ENCODE assay signal across 18 mouse cellular contexts in genomic region chr15:10250784-10251183, GRCm38 (mm10).
A peak's percentile ranks its signal among the peaks of the same experiment; 100 is the strongest.
DNase-seq lines count a peak whose midpoint lies in the region; ATAC-seq and TF ChIP-seq lines count a peak whose summit lies in the region.
"Had no signal": no experiment of that assay in that cellular context is flagged by ENCODE, and none has a peak within 500 bp of the region (broad histone marks: within the 10 kb centered on the region; RNA-seq: fewer than 3 reads in every experiment).

No protein-coding gene starts in this region.

- no peaks in the 10 kb centered on the region for H3K27me3 ChIP-seq in kidney, postnatal 0 days (ENCODE audit: insufficient read depth, low read length)
- H3K27me3 ChIP-seq in lung, embryonic 16.5 days (ENCODE audit: control insufficient read depth, insufficient read depth, low read depth, low read length) = no peaks in the 10 kb centered on the region
- H3K27me3 ChIP-seq: embryonic facial prominence, embryonic 13.5 days; forebrain, embryonic 12.5 days; heart, embryonic 12.5 days had no signal

- no peak for TF ChIP-seq CTCF in kidney, postnatal 0 days (IDR thresholded peaks at IDR 0.05; ENCODE audit: low read depth)

- DNase-seq in kidney, postnatal 0 days (ENCODE audit: low spot score) = peak; percentile 65
- no peak for DNase-seq in kidney, adult 9 months
- no peak for DNase-seq in lung, adult 18-20 months
- peak; percentile 6 for DNase-seq in forelimb bud, embryonic 11.5 days (ENCODE audit: low read depth, low spot score)
- DNase-seq in frontal cortex, adult 2 months (ENCODE audit: extremely low spot score in 1 of 2, low spot score in 1 of 2) = no peak
- no peak for DNase-seq in testis, postnatal 10 days (ENCODE audit: low spot score)
- DNase-seq: adrenal gland, postnatal 14 days; cerebellum, adult 18-20 months; cerebellum, adult 9-11 months; cerebellum, postnatal 36 days; gastrocnemius, adult 2 months; gastrocnemius, postnatal 25 days; heart, postnatal 36 days had no signal

- no peak overlapping the region for H3K9ac ChIP-seq in kidney, postnatal 0 days (ENCODE audit: low read depth, low read length)
- no peak overlapping the region for H3K9ac ChIP-seq in lung, embryonic 16.5 days (ENCODE audit: low read length)
- H3K9ac ChIP-seq: embryonic facial prominence, embryonic 13.5 days; forebrain, embryonic 12.5 days; heart, embryonic 12.5 days had no signal

- H3K4me3 ChIP-seq in kidney, postnatal 0 days (replicated peaks; ENCODE audit: low read depth, low read length) = no peak overlapping the region
- H3K4me3 ChIP-seq in lung, embryonic 16.5 days (ENCODE audit: low read length) = no peak overlapping the region
- H3K4me3 ChIP-seq: embryonic facial prominence, embryonic 13.5 days; forebrain, embryonic 12.5 days; gastrocnemius, adult 2 months; heart, embryonic 12.5 days had no signal

- H3K36me3 ChIP-seq in kidney, postnatal 0 days (ENCODE audit: insufficient read depth, low read length) = no peaks in the 10 kb centered on the region
- no peaks in the 10 kb centered on the region for H3K36me3 ChIP-seq in lung, embryonic 16.5 days (ENCODE audit: control insufficient read depth, insufficient read depth, low read length)
- H3K36me3 ChIP-seq: embryonic facial prominence, embryonic 13.5 days; forebrain, embryonic 12.5 days; heart, embryonic 12.5 days had no signal

- no peak overlapping the region for H3K4me2 ChIP-seq in kidney, postnatal 0 days (ENCODE audit: low read length)
- H3K4me2 ChIP-seq in lung, embryonic 16.5 days (ENCODE audit: low read depth, low read length) = no peak overlapping the region
- H3K4me2 ChIP-seq: embryonic facial prominence, embryonic 13.5 days; forebrain, embryonic 12.5 days; heart, embryonic 12.5 days had no signal

- ATAC-seq in kidney, postnatal 0 days (replicated peaks; ENCODE audit: low FRiP score, low read depth) = no peak
- peak; percentile 97 for ATAC-seq in lung, embryonic 16.5 days (ENCODE audit: low read depth)
- ATAC-seq: forebrain, embryonic 16.5 days had no signal

- H3K9me3 ChIP-seq in kidney, postnatal 0 days (replicated peaks; ENCODE audit: low read length) = no peaks in the 10 kb centered on the region
- H3K9me3 ChIP-seq in lung, embryonic 16.5 days (ENCODE audit: control insufficient read depth, low read length) = no peaks in the 10 kb centered on the region
- H3K9me3 ChIP-seq: embryonic facial prominence, embryonic 13.5 days; forebrain, embryonic 12.5 days; heart, embryonic 12.5 days had no signal

- WGBS in kidney, postnatal 0 days = 50% methylated on average over 6 of the region's 6 CpGs
- 33% methylated on average over 6 of the region's 6 CpGs for WGBS in lung, embryonic 16.5 days

- no peak overlapping the region for H3K27ac ChIP-seq in kidney, postnatal 0 days
- peak overlapping the region; percentile 47; the same call in 1 of the 2 replicates for H3K27ac ChIP-seq in lung, embryonic 16.5 days (ENCODE audit: low read length)
- H3K27ac ChIP-seq: embryonic facial prominence, embryonic 13.5 days; forebrain, embryonic 12.5 days; gastrocnemius, adult 2 months had no signal

- no peaks in the 10 kb centered on the region for H3K4me1 ChIP-seq in kidney, postnatal 0 days (replicated peaks; ENCODE audit: insufficient read depth, low read length)
- no peaks in the 10 kb centered on the region; the same call in 1 of the 2 replicates for H3K4me1 ChIP-seq in lung, embryonic 16.5 days (replicated peaks; ENCODE audit: control insufficient read depth, insufficient read depth, low read length)
- H3K4me1 ChIP-seq: embryonic facial prominence, embryonic 13.5 days; forebrain, embryonic 12.5 days had no signal

Comparison
In these comparisons a context has a peak if more than half of its experiments do, and no peak if none do; other contexts are left out.
1. DNase-seq: peak in kidney, postnatal 0 days (single experiment) and forelimb bud, embryonic 11.5 days (single experiment); none in kidney, adult 9 months (single experiment), lung, adult 18-20 months (0 of 2), frontal cortex, adult 2 months (0 of 2) and testis, postnatal 10 days (single experiment).